ENCODE assay signal across 20 mouse cellular contexts in the genomic region with DNA sequence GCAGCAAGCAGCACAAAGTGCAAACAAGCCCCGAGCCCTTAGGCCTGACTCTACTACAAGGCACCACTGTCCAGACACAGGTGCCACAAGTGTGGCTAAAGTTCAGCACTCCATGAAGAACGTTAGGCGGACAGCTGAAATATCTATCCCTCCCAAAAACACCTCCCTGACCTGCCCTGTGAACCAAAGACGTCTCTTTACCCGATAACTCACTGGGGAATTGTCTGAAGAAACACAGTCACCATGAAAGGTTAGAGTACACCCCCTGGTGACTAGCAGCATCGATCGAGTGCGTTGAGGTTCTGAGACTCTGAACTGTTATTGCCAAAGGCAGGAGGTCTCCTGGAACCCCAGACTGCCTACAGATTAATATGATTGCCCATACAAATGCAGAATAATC. TPM values are rescaled to one million over a fixed set of nuclear protein-coding genes. Genes with fewer than 3 reads are reported as not detected.
DNase-seq lines count a peak whose midpoint lies in the region; ATAC-seq and TF ChIP-seq lines count a peak whose summit lies in the region.
"Had no signal": no experiment of that assay in that cellular context is flagged by ENCODE, and none has a peak within 500 bp of the region (broad histone marks: within the 10 kb centered on the region; RNA-seq: fewer than 3 reads in every experiment).

No protein-coding gene starts in this region.

- H3K4me2 ChIP-seq in kidney, embryonic 16.5 days (replicated peaks; ENCODE audit: low read depth, low read length): no peak overlapping the region
- no peak overlapping the region for H3K4me2 ChIP-seq in intestine, embryonic 16.5 days (ENCODE audit: low read depth, low read length)
- H3K4me2 ChIP-seq in midbrain, embryonic 14.5 days (ENCODE audit: low read length): no peak overlapping the region
- H3K4me2 ChIP-seq: limb, embryonic 12.5 days; liver, embryonic 13.5 days; midbrain, embryonic 13.5 days had no signal

- peak overlapping the region; percentile 81 for H3K27ac ChIP-seq in heart, embryonic 10.5 days
- H3K27ac ChIP-seq in kidney, embryonic 16.5 days (ENCODE audit: low read length): peak overlapping the region; percentile 70
- peak overlapping the region; percentile 96 for H3K27ac ChIP-seq in embryonic fibroblast, embryonic 13.5 days (ENCODE audit: insufficient read depth, low read length)
- peak overlapping the region; percentile 60 for H3K27ac ChIP-seq in intestine, embryonic 16.5 days (ENCODE audit: low read length)
- H3K27ac ChIP-seq in midbrain, embryonic 14.5 days (replicated peaks; ENCODE audit: low read depth, low read length): no peak overlapping the region
- H3K27ac ChIP-seq: limb, embryonic 12.5 days; liver, embryonic 13.5 days; macrophage; midbrain, embryonic 13.5 days had no signal

- H3K4me3 ChIP-seq in heart, embryonic 10.5 days: no peak overlapping the region
- H3K4me3 ChIP-seq in kidney, embryonic 16.5 days (ENCODE audit: low read length): no peak overlapping the region
- H3K4me3 ChIP-seq in embryonic fibroblast, embryonic 13.5 days (ENCODE audit: insufficient read depth, low read length): no peak overlapping the region
- no peak overlapping the region for H3K4me3 ChIP-seq in intestine, embryonic 16.5 days (ENCODE audit: low read length)
- H3K4me3 ChIP-seq in midbrain, embryonic 14.5 days (replicated peaks; ENCODE audit: low read depth, low read length): no peak overlapping the region
- H3K4me3 ChIP-seq: embryonic facial prominence, embryonic 10.5 days; erythroblast, embryonic 14.5 days; limb, embryonic 12.5 days; liver, embryonic 13.5 days; midbrain, embryonic 13.5 days had no signal

- H3K4me1 ChIP-seq in heart, embryonic 10.5 days: peaks cover 64% of the 10 kb centered on the region
- peaks cover 32% of the 10 kb centered on the region for H3K4me1 ChIP-seq in kidney, embryonic 16.5 days (ENCODE audit: insufficient read depth, low read length)
- peaks cover 22% of the 10 kb centered on the region for H3K4me1 ChIP-seq in embryonic fibroblast, embryonic 13.5 days (ENCODE audit: control insufficient read depth, insufficient read depth, low read length)
- H3K4me1 ChIP-seq in intestine, embryonic 16.5 days (ENCODE audit: control insufficient read depth, insufficient read depth, low read length): peaks cover 26% of the 10 kb centered on the region
- H3K4me1 ChIP-seq in midbrain, embryonic 14.5 days (ENCODE audit: control insufficient read depth, insufficient read depth, low read length): peaks cover 5% of the 10 kb centered on the region; the same call in 1 of the 2 replicates
- H3K4me1 ChIP-seq: liver, embryonic 13.5 days had no signal

- H3K27me3 ChIP-seq in heart, embryonic 10.5 days (ENCODE audit: insufficient read depth, poor library complexity, severe bottlenecking): no peaks in the 10 kb centered on the region
- no peaks in the 10 kb centered on the region for H3K27me3 ChIP-seq in kidney, embryonic 16.5 days (ENCODE audit: insufficient read depth, low read length)
- no peaks in the 10 kb centered on the region for H3K27me3 ChIP-seq in intestine, embryonic 16.5 days (replicated peaks; ENCODE audit: control insufficient read depth, insufficient read depth, low read length)
- H3K27me3 ChIP-seq in midbrain, embryonic 14.5 days (ENCODE audit: control insufficient read depth, insufficient read depth, low read length): no peaks in the 10 kb centered on the region
- H3K27me3 ChIP-seq: limb, embryonic 12.5 days; liver, embryonic 13.5 days; midbrain, embryonic 13.5 days had no signal

- no peak overlapping the region for H3K9ac ChIP-seq in kidney, embryonic 16.5 days (replicated peaks; ENCODE audit: low read length)
- H3K9ac ChIP-seq in intestine, embryonic 16.5 days (ENCODE audit: low read depth, low read length): no peak overlapping the region
- no peak overlapping the region for H3K9ac ChIP-seq in midbrain, embryonic 14.5 days (replicated peaks; ENCODE audit: low read length)
- H3K9ac ChIP-seq: limb, embryonic 12.5 days; liver, embryonic 13.5 days; midbrain, embryonic 13.5 days had no signal

- TF ChIP-seq POLR2A in embryonic fibroblast, embryonic 13.5 days (IDR thresholded peaks at IDR 0.05; ENCODE audit: low read depth, low read length): no peak

- no peak for TF ChIP-seq CTCF in embryonic fibroblast, embryonic 13.5 days (IDR thresholded peaks at IDR 0.05; ENCODE audit: borderline replicate concordance, insufficient read depth, low read length)

- 60% methylated on average over 8 of the region's 8 CpGs for WGBS in heart, embryonic 10.5 days
- WGBS in kidney, embryonic 16.5 days: 54% methylated on average over 8 of the region's 8 CpGs
- WGBS in intestine, embryonic 16.5 days: 71% methylated on average over 8 of the region's 8 CpGs
- WGBS in midbrain, embryonic 14.5 days: 81% methylated on average over 8 of the region's 8 CpGs

- H3K36me3 ChIP-seq in heart, embryonic 10.5 days: peaks cover 15% of the 10 kb centered on the region; the same call in 1 of the 2 replicates
- H3K36me3 ChIP-seq in kidney, embryonic 16.5 days (ENCODE audit: insufficient read depth, low read length): peaks cover 3% of the 10 kb centered on the region; the same call in 1 of the 2 replicates
- H3K36me3 ChIP-seq in intestine, embryonic 16.5 days (ENCODE audit: control insufficient read depth, insufficient read depth, low read length): no peaks in the 10 kb centered on the region
- H3K36me3 ChIP-seq in midbrain, embryonic 14.5 days (ENCODE audit: control insufficient read depth, insufficient read depth, low read length): no peaks in the 10 kb centered on the region
- H3K36me3 ChIP-seq: liver, embryonic 13.5 days; midbrain, embryonic 13.5 days had no signal

- DNase-seq in heart, embryonic 10.5 days (ENCODE audit: low spot score): no peak
- no peak for DNase-seq in heart, adult 8-10 months (ENCODE audit: low spot score)
- no peak for DNase-seq in kidney, adult 11 months
- DNase-seq in frontal cortex, adult 2 months (ENCODE audit: extremely low spot score in 1 of 2, low spot score in 1 of 2): no peak
- no peak for DNase-seq in midbrain, embryonic 14.5 days
- DNase-seq: B cell, adult 2 months; cerebellum, adult 2 months; layer of hippocampus, adult 9-11 months; liver, embryonic 13.5 days; retina, postnatal 1 day; thymus, postnatal 25 days had no signal

- no peak for ATAC-seq in kidney, embryonic 16.5 days (ENCODE audit: low FRiP score, low TSS enrichment)
- 0 out of 2 replicates have a peak, but pooled peaks have one; percentile 16 for ATAC-seq in intestine, embryonic 16.5 days
- no peak for ATAC-seq in midbrain, embryonic 14.5 days (ENCODE audit: low FRiP score, low TSS enrichment)
- ATAC-seq: forebrain, embryonic 16.5 days; midbrain, embryonic 13.5 days had no signal

- H3K9me3 ChIP-seq in heart, embryonic 10.5 days: no peaks in the 10 kb centered on the region
- no peaks in the 10 kb centered on the region for H3K9me3 ChIP-seq in kidney, embryonic 16.5 days (ENCODE audit: low read length)
- no peaks in the 10 kb centered on the region for H3K9me3 ChIP-seq in intestine, embryonic 16.5 days (ENCODE audit: control insufficient read depth, low read length)
- H3K9me3 ChIP-seq in midbrain, embryonic 14.5 days (ENCODE audit: control insufficient read depth, low read length): no peaks in the 10 kb centered on the region
- H3K9me3 ChIP-seq: embryonic facial prominence, embryonic 10.5 days; limb, embryonic 12.5 days; liver, embryonic 13.5 days; midbrain, embryonic 13.5 days had no signal

RNA-seq across cellular contexts. Expression of a gene that starts 59.3 kb away (rescaled TPM):
- polyA plus RNA-seq in heart, embryonic 10.5 days (2016; fragmentation: Nextera tagmentation; extraction: Ambion mirVana): 17.9 and 27.9 TPM in 2 replicates
- total RNA-seq in heart, adult 8-10 months (2022): 1 to 10 TPM; 4.8 to 5.5 (median 5.1) TPM
- 16.4 and 18.6 TPM in 2 replicates for polyA plus RNA-seq in kidney, embryonic 16.5 days (2015; fragmentation: Nextera tagmentation; extraction: Ambion mirVana)
- polyA plus RNA-seq in embryonic fibroblast, embryonic 13.5 days (2011; ENCODE audit: insufficient read length, low read depth, missing spikeins): 89.7 and 101 TPM in 2 replicates
- 7.3 and 8.3 TPM in 2 replicates for polyA plus RNA-seq in intestine, embryonic 16.5 days (2015; fragmentation: Nextera tagmentation; extraction: Ambion mirVana)
- 5.4 and 5.5 TPM in 2 replicates for polyA plus RNA-seq in frontal cortex, adult 2 months (2012; rRNA removed)
- 5.4 and 5.8 TPM in 2 replicates for polyA plus RNA-seq in midbrain, embryonic 14.5 days (2014; fragmentation: Nextera tagmentation; extraction: Ambion mirVana)
- polyA plus RNA-seq: erythroblast, embryonic 14.5 days; macrophage had no signal
